Mouse (Mus musculus): ENCODE measurements at regions not wholly inside any gene's neighbourhood (a gene's known extent, or its start where the extent isn't known, plus 50 kb on each side); places are given as distances from the start of the nearest gene placed in this dataset.

DNA sequence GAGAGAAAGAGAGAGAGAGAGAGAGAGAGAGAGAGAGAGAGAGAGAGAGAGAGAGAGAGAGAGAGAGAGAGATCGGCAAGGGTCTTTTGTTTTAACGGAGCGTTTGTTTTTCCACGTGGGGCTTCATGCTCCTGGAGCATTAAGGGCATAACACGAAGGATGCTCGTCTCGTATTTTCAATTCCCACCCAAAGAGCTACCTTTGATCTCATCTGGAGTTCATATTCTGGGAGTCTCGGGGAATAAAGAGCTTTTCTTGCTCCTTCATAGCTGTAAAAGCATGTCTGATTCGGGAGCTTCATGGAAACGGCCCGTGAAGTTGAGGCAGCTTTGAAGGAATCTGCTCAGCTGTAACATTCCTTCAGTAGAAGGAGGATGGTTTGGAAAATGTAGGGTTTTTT, 174.5 kb upstream of the Mocs2 start:
- Histone ChIP-seq H3K4me1 (ENCODE audit: control insufficient read depth, insufficient read depth) (no peaks in the 10 kb centered on the region), H3K9ac (replicated peaks; ENCODE audit: low read depth, low read length) (no peak overlapping the region), H3K27ac (ENCODE audit: low read depth) (no peak overlapping the region), H3K27me3 (ENCODE audit: control insufficient read depth, insufficient read depth, low read length) (no peaks in the 10 kb centered on the region), H3K4me3 (ENCODE audit: low read depth, low read length) (no peak overlapping the region), H3K9me3 (replicated peaks; ENCODE audit: control insufficient read depth, low read length) (no peaks in the 10 kb centered on the region), H3K36me3 (replicated peaks; ENCODE audit: control insufficient read depth, insufficient read depth, low read length) (no peaks in the 10 kb centered on the region), H3K4me2 (ENCODE audit: low read depth, low read length) (no peak overlapping the region)
- no peak for TF ChIP-seq EP300 (IDR thresholded peaks at IDR 0.05; ENCODE audit: low read depth)
- no peak for TF ChIP-seq CTCF (IDR thresholded peaks at IDR 0.05; ENCODE audit: low read depth)
- ATAC-seq (ENCODE audit: insufficient read depth, low read depth): no peak
- 74% methylated on average over 11 of the region's 11 CpGs for WGBS
- no peak for DNase-seq (ENCODE audit: low spot score)

DNA sequence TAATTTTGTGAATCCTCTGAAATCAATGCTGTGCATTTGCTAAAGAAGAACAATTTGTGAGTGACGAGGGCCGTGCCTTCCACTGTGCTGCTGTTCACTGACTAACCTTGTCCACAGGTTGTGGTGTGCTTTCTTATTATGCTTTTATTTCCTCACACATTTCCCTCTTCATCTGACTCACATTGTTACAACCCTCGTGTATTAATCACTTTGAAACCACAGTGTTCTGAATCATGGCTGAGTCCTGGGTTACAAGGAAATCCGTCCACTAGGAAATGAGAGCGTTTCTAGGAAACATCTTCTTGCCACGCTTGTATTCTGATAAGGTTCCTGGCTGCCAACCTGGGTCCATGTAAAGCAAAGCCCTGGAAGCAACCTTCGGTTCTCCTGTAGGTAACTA, 163.8 kb upstream of the Mocs2 start:
- no peak overlapping the region for H3K4me2 ChIP-seq (ENCODE audit: low read depth, low read length)
- DNase-seq (ENCODE audit: low spot score) (no peak), ATAC-seq (ENCODE audit: insufficient read depth, low read depth) (no peak)
- no peak overlapping the region for H3K4me3 ChIP-seq (ENCODE audit: low read depth, low read length)
- no peak overlapping the region for H3K9ac ChIP-seq (replicated peaks; ENCODE audit: low read depth, low read length)
- H3K9me3 ChIP-seq (replicated peaks; ENCODE audit: control insufficient read depth, low read length): no peaks in the 10 kb centered on the region
- WGBS: 68% methylated on average over 7 of the region's 7 CpGs
- H3K4me1 ChIP-seq (ENCODE audit: control insufficient read depth, insufficient read depth): no peaks in the 10 kb centered on the region
- no peaks in the 10 kb centered on the region for H3K36me3 ChIP-seq (replicated peaks; ENCODE audit: control insufficient read depth, insufficient read depth, low read length)
- TF ChIP-seq CTCF (IDR thresholded peaks at IDR 0.05; ENCODE audit: low read depth): no peak
- TF ChIP-seq EP300 (IDR thresholded peaks at IDR 0.05; ENCODE audit: low read depth): no peak
- no peaks in the 10 kb centered on the region for H3K27me3 ChIP-seq (ENCODE audit: control insufficient read depth, insufficient read depth, low read length)
- no peak overlapping the region for H3K27ac ChIP-seq (ENCODE audit: low read depth)

DNA sequence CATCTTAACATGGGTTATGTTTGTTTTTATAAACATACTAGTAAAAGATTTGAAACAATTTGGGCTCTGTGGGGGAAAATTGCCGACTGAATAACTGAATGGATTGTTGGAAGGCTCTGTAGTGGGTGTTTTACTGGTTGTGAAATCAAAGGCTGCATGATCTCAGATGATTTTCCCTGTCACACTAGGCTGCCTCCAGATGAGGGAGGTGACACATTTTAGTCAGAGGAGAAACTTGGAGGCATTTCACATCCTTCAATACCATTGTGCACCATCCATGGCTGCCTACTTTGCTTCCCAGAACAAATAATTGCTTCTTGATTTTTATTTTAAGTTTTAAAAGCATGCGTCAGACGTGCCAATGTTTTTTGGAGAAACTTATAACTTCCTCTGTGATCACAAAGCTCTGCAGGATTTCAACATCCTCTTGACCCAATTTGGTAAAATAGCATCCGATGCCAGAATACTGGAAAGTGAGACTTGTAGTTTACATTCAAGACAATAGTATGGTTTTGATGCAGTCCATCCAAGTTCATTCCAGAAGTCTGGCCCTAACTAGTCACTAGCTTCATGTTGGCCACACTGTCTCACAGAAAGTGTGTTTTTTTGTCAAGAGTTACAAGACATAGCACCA, 163.0 kb upstream of the Mocs2 start:
- H3K9me3 ChIP-seq (replicated peaks; ENCODE audit: control insufficient read depth, low read length): no peaks in the 10 kb centered on the region
- H3K27me3 ChIP-seq (ENCODE audit: control insufficient read depth, insufficient read depth, low read length): no peaks in the 10 kb centered on the region
- ATAC-seq (ENCODE audit: insufficient read depth, low read depth) (no peak), DNase-seq (ENCODE audit: low spot score) (no peak)
- WGBS: 74% methylated on average over 4 of the region's 4 CpGs
- TF ChIP-seq CTCF (IDR thresholded peaks at IDR 0.05; ENCODE audit: low read depth) (no peak), EP300 (IDR thresholded peaks at IDR 0.05; ENCODE audit: low read depth) (no peak)
- H3K4me3 ChIP-seq (ENCODE audit: low read depth, low read length): no peak overlapping the region
- no peaks in the 10 kb centered on the region for H3K36me3 ChIP-seq (replicated peaks; ENCODE audit: control insufficient read depth, insufficient read depth, low read length)
- no peak overlapping the region for H3K4me2 ChIP-seq (ENCODE audit: low read depth, low read length)
- no peak overlapping the region for H3K9ac ChIP-seq (replicated peaks; ENCODE audit: low read depth, low read length)
- no peaks in the 10 kb centered on the region for H3K4me1 ChIP-seq (ENCODE audit: control insufficient read depth, insufficient read depth)
- no peak overlapping the region for H3K27ac ChIP-seq (ENCODE audit: low read depth)

DNA sequence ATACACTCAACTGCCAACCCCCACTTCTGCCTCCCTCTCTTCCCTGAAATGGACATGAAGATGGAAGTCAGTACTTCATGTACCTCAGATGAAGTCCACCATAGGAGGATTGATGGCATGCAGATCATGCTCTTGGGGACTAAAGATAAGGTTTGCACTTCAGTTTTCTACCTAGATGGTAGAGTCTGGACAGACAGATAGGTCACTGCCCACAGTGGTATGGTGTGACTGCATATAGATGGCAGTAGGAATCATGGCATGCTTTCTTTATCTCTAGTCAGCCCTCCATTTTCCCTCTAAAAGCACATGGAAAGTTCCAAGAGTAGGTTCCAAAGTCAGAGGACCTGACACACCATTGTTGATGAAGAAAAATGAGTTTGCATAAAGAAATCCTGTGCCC, 145.6 kb upstream of the Mocs2 start:
- Histone ChIP-seq H3K36me3 (replicated peaks; ENCODE audit: control insufficient read depth, insufficient read depth, low read length) (no peaks in the 10 kb centered on the region), H3K4me3 (ENCODE audit: low read depth, low read length) (no peak overlapping the region), H3K4me2 (ENCODE audit: low read depth, low read length) (no peak overlapping the region), H3K27me3 (ENCODE audit: control insufficient read depth, insufficient read depth, low read length) (no peaks in the 10 kb centered on the region), H3K4me1 (ENCODE audit: control insufficient read depth, insufficient read depth) (no peaks in the 10 kb centered on the region), H3K9ac (replicated peaks; ENCODE audit: low read depth, low read length) (no peak overlapping the region), H3K9me3 (replicated peaks; ENCODE audit: control insufficient read depth, low read length) (no peaks in the 10 kb centered on the region), H3K27ac (ENCODE audit: low read depth) (no peak overlapping the region)
- no peak for TF ChIP-seq CTCF (IDR thresholded peaks at IDR 0.05; ENCODE audit: low read depth)
- no peak for TF ChIP-seq EP300 (IDR thresholded peaks at IDR 0.05; ENCODE audit: low read depth)
- no peak for DNase-seq (ENCODE audit: low spot score)
- ATAC-seq (ENCODE audit: insufficient read depth, low read depth): no peak

DNA sequence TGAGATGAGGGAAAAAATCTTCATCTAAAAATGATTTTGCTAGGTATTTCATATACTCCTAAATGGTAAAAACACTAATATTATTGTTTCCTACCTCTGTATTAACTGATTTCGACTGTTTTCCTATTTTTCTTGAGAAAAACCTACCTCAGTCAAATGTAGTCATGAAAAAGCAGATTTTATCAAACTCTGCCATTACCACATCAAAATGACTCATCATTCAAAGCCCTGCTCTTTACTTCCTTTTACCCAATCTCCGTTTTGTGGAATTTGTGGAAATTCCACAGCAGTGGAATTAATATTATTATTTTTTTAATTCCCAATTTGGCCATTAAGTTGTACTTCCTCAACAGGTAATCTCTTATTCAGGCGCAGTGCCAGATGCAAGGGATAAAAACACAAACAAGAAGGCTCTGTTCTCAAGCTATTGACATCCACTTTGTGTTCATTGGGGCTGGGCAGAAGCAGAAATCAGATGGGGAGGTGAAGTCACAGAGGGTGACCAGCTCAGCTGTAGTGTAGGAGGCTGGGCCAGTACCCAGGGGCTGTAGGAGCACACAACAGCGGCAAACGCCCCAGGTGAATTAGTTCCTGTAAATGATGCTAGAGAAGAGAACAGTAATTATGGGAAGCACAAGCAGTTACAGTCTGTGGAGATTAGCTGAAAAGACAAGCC, 138.2 kb upstream of the Mocs2 start:
- no peak overlapping the region for H3K27ac ChIP-seq (ENCODE audit: low read depth)
- DNase-seq (ENCODE audit: low spot score): no peak
- no peak overlapping the region for H3K9ac ChIP-seq (replicated peaks; ENCODE audit: low read depth, low read length)
- no peak overlapping the region for H3K4me3 ChIP-seq (ENCODE audit: low read depth, low read length)
- H3K4me2 ChIP-seq (ENCODE audit: low read depth, low read length): no peak overlapping the region
- ATAC-seq (ENCODE audit: insufficient read depth, low read depth): no peak
- H3K27me3 ChIP-seq (ENCODE audit: control insufficient read depth, insufficient read depth, low read length): no peaks in the 10 kb centered on the region
- H3K36me3 ChIP-seq (replicated peaks; ENCODE audit: control insufficient read depth, insufficient read depth, low read length): no peaks in the 10 kb centered on the region
- no peak for TF ChIP-seq CTCF (IDR thresholded peaks at IDR 0.05; ENCODE audit: low read depth)
- no peak for TF ChIP-seq EP300 (IDR thresholded peaks at IDR 0.05; ENCODE audit: low read depth)
- no peaks in the 10 kb centered on the region for H3K4me1 ChIP-seq (ENCODE audit: control insufficient read depth, insufficient read depth)
- 65% methylated on average over 5 of the region's 5 CpGs for WGBS
- no peaks in the 10 kb centered on the region for H3K9me3 ChIP-seq (replicated peaks; ENCODE audit: control insufficient read depth, low read length)

DNA sequence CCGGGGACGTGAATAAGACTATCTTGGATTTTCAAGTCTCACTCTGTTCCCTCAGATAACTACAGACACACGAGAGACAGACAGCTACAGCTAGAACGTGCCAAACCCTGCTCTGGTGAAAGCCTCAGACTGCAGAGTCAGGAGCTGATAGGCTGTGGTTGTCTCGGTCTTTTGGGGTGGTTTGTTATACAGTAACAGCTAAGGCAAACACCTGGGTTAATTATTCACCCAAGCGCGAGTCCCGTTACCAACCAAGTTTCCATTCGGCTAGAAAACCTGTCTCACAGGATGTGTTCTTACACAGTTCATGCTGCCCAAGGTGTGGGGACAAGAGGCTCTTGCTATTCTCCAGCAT, 137.7 kb upstream of the Mocs2 start:
- H3K27me3 ChIP-seq (ENCODE audit: control insufficient read depth, insufficient read depth, low read length): no peaks in the 10 kb centered on the region
- no peak for ATAC-seq (ENCODE audit: insufficient read depth, low read depth)
- 51% methylated on average over 9 of the region's 9 CpGs for WGBS
- H3K4me3 ChIP-seq (ENCODE audit: low read depth, low read length): no peak overlapping the region
- H3K4me1 ChIP-seq (ENCODE audit: control insufficient read depth, insufficient read depth): no peaks in the 10 kb centered on the region
- no peak overlapping the region for H3K27ac ChIP-seq (ENCODE audit: low read depth)
- no peak for TF ChIP-seq CTCF (IDR thresholded peaks at IDR 0.05; ENCODE audit: low read depth)
- no peaks in the 10 kb centered on the region for H3K9me3 ChIP-seq (replicated peaks; ENCODE audit: control insufficient read depth, low read length)
- DNase-seq (ENCODE audit: low spot score): no peak
- no peak overlapping the region for H3K4me2 ChIP-seq (ENCODE audit: low read depth, low read length)
- no peak overlapping the region for H3K9ac ChIP-seq (replicated peaks; ENCODE audit: low read depth, low read length)
- no peaks in the 10 kb centered on the region for H3K36me3 ChIP-seq (replicated peaks; ENCODE audit: control insufficient read depth, insufficient read depth, low read length)

Measured in heart, postnatal 0 days (tissue).